Mouse (Mus musculus) colon, adult 2 months (tissue): ENCODE measurements around the gene Gm4305. TPM values are rescaled to one million over a fixed set of nuclear protein-coding genes. Genes with fewer than 3 reads are reported as not detected.

Source experiments
- polyA plus RNA-seq: library from polyadenylated mRNA; depleted of rRNA; stranded (reverse); fragments of >200 nt; gene quantifications from 2 replicates; pipeline ENCODE4 v1.2.3, GENCODE M21; 2012; rRNA removed

Gene Gm4305
- polyA plus RNA-seq = not detected in 2 replicates

GRCm38 (mm10) chr10:100350793-100351192 is at the start of gene Gm4305:
Gene Gm4305, plus strand, starts transcription at chr10:100351093.

GRCm38 (mm10) chr10:100335376-100335775 is 15.5 kb upstream of the Gm4305 start, which contains the start of gene Gm4301:
Gene Gm4301, plus strand, starts transcription at chr10:100335676.

GRCm38 (mm10) chr10:100340536-100340935 is 10.4 kb upstream of the Gm4305 start, which contains the start of gene Gm4302:
Gene Gm4302, plus strand, starts transcription at chr10:100340836.

GRCm38 (mm10) chr10:100345672-100346071 is 5.2 kb upstream of the Gm4305 start, which contains the start of gene Gm4303:
Gene Gm4303, plus strand, starts transcription at chr10:100345972.

GRCm38 (mm10) chr10:100361038-100361437 is 10.1 kb downstream of the Gm4305 start, which contains the start of gene Gm4307:
Gene Gm4307, plus strand, starts transcription at chr10:100361338.

GRCm38 (mm10) chr10:100382460-100382859 is 31.6 kb downstream of the Gm4305 start, which contains the start of gene Gm4312:
Gene Gm4312, minus strand, starts transcription at chr10:100382560.

Other genes starting within 250 kb of the Gm4305 start
- not detected in 2 replicates for gene Gm4301, start 15.4 kb upstream of the Gm4305 start, polyA plus RNA-seq
- gene Gm4302, start 10.3 kb upstream of the Gm4305 start, polyA plus RNA-seq = not detected in 2 replicates
- gene Gm4303, start 5.1 kb upstream of the Gm4305 start, polyA plus RNA-seq = not detected in 2 replicates
- gene Gm4307, start 10.2 kb downstream of the Gm4305 start, polyA plus RNA-seq = not detected in 2 replicates
- gene Gm4312, start 31.5 kb downstream of the Gm4305 start, polyA plus RNA-seq = not detected in 2 replicates
- 2.8 and 3.5 TPM in 2 replicates for gene Tmtc3, start 136.3 kb downstream of the Gm4305 start, polyA plus RNA-seq
- 0.09 and 0.20 TPM in 2 replicates for gene Cep290, start 136.5 kb downstream of the Gm4305 start, polyA plus RNA-seq
- 4.0 and 4.3 TPM in 2 replicates for gene 4930430F08Rik, start 239.3 kb downstream of the Gm4305 start, polyA plus RNA-seq
- not detected in 2 replicates for gene 1700017N19Rik, start 239.4 kb downstream of the Gm4305 start, polyA plus RNA-seq